Mouse (Mus musculus): ENCODE results near the gene Cln3.

Gene Cln3

GRCm38 (mm10) chr7:126594862-126595561 lies 9.4 kb upstream of the Cln3 start, which contains the start of gene Il27:
Gene Il27 (minus strand): TSS chr7:126594941.
- DNase-seq = no peak

- peak; percentile 79 for DNase-seq
Observed at GRCm38 (mm10) chr7:126587779-126588178, 2.2 kb upstream of the Cln3 start.

- peak; percentile 76 for DNase-seq
Observed at GRCm38 (mm10) chr7:126586839-126587238, 1.2 kb upstream of the Cln3 start.

GRCm38 (mm10) chr7:126584506-126584977 lies 1.1 kb downstream of the Cln3 start, which contains the start of gene Apobr:
Gene Apobr (plus strand): TSS chr7:126584942.
- no peak for DNase-seq

- no peak for DNase-seq
Observed at GRCm38 (mm10) chr7:126583761-126584160, 1.9 kb downstream of the Cln3 start.

GRCm38 (mm10) chr7:126583251-126583709 lies 2.3 kb downstream of the Cln3 start:
- DNase-seq = peak; percentile 85

GRCm38 (mm10) chr7:126582759-126583158 lies 2.9 kb downstream of the Cln3 start:
- DNase-seq = peak; percentile 31

GRCm38 (mm10) chr7:126581661-126582060 lies 4.0 kb downstream of the Cln3 start:
- DNase-seq = no peak

- DNase-seq = peak; percentile 71
Observed at GRCm38 (mm10) chr7:126579172-126579571, 6.4 kb downstream of the Cln3 start.

- peak; percentile 71 for DNase-seq
Observed at GRCm38 (mm10) chr7:126576946-126577345, 8.7 kb downstream of the Cln3 start.

GRCm38 (mm10) chr7:126566094-126566765 lies 19.4 kb downstream of the Cln3 start, which contains the start of gene Eif3c:
Gene Eif3c (minus strand): TSS chr7:126566411.
- peak; percentile 84 for DNase-seq

GRCm38 (mm10) chr7:126565693-126566092 lies 19.9 kb downstream of the Cln3 start:
- DNase-seq = no peak

GRCm38 (mm10) chr7:126556635-126557034 lies 29.0 kb downstream of the Cln3 start:
- no peak for DNase-seq

GRCm38 (mm10) chr7:126554796-126555195 lies 30.8 kb downstream of the Cln3 start:
- no peak for DNase-seq

- DNase-seq = no peak
Observed at GRCm38 (mm10) chr7:126545631-126546030, 40.0 kb downstream of the Cln3 start.

- no peak for DNase-seq
Observed at GRCm38 (mm10) chr7:126541661-126542060, 44.0 kb downstream of the Cln3 start.

- no peak for DNase-seq
Observed at GRCm38 (mm10) chr7:126537820-126538585, 47.6 kb downstream of the Cln3 start.

- DNase-seq = no peak
Observed at GRCm38 (mm10) chr7:126536466-126536865, 49.2 kb downstream of the Cln3 start.

GRCm38 (mm10) chr7:126535766-126536165 lies 49.9 kb downstream of the Cln3 start:
- DNase-seq = no peak

- no peak for DNase-seq
Observed at GRCm38 (mm10) chr7:126533434-126533833, 52.2 kb downstream of the Cln3 start.

- DNase-seq = peak; percentile 23
Observed at GRCm38 (mm10) chr7:126528166-126528577, 57.4 kb downstream of the Cln3 start.

- DNase-seq = no peak
Observed at GRCm38 (mm10) chr7:126523316-126523715, 62.3 kb downstream of the Cln3 start.
